Mouse (Mus musculus): ENCODE measurements around the gene Zfp36. TPM values are rescaled to one million over a fixed set of nuclear protein-coding genes. Genes with fewer than 3 reads are reported as not detected.

Gene Zfp36
- total and polyA plus RNA-seq, 3 experiments, result 0.50 to 2.8 TPM; not detected in 1

DNA sequence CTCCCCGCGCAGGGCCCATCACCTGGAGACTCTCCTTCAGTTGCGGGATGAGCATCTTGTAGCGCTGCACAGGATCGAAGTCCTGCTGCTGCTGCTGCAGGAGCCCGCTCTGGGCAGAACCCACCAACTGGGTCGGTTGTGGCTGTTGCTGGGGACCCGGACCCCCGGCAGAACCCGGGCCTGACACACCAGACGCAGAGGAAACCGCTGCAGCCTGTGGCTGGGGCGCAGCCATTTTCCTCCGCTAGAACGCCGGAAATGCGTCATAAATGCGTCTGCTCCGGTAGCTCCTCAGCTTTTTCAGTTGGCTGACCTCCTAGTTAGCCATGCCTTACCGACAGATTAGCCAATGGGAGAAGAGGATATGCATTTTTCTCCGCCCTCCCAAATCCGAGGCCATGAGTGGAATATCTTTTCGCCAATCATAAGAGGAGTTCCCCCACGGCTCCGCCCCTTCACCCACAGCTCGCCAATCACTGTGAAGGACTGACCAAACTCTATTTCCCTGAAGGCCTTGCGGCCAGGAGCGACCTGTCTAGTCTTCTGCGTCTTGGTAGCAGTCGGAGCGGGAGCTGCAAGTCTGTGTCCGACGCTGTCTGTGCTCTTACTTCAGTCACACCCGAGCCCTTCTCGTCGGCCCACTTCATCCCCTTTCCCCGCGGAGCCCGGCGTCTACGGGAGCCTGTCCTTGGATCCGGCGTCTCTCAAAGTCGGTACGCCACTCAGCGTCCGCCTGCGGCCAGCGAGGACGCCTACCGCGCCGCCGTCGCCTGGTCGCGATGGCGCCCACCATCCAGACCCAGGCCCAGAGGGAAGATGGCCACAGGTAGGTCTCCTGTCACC, 12.6 kb upstream of the Zfp36 start, which contains the start of the genes Med29 and Paf1:
Gene Med29 (minus strand): TSS at position 280 of the 843 bp plus-strand sequence.
Gene Paf1 (plus strand): TSS at position 523 of the 843 bp plus-strand sequence.
- Histone ChIP-seq H3K9ac (ENCODE audit: control insufficient read depth, low read depth, low read length, poor library complexity, severe bottlenecking) (peak within 1 kb of the TSS; percentile 87), H3K9me3 (replicated peaks; ENCODE audit: insufficient read depth, low read length) (no peaks in the 10 kb centered on the region), H3K4me1 (ENCODE audit: control insufficient read depth in 1 of 2, insufficient read depth in 2 of 2, low read length in 2 of 2) (peaks cover 0 to 4% of the 10 kb centered on the region in 2 experiments; a peak in 1 of 4 replicates), H3K4me3 (ENCODE audit: control insufficient read depth in 1 of 2, insufficient read depth in 1 of 2, low read depth in 2 of 2, low read length in 2 of 2) (peak within 1 kb of the TSS; percentile 88 to 92), H3K27me3 (ENCODE audit: control insufficient read depth in 1 of 2, insufficient read depth in 2 of 2, low read length in 2 of 2) (no peaks in the 10 kb centered on the region), H3K36me3 (ENCODE audit: control insufficient read depth in 1 of 2, insufficient read depth in 2 of 2, low read length in 2 of 2) (peaks cover 3 to 4% of the 10 kb centered on the region in 2 experiments; a peak in 2 of 4 replicates), H3K79me2 (ENCODE audit: control insufficient read depth, insufficient read depth, low read length, poor library complexity) (peaks cover 19% of the 10 kb centered on the region), H3K27ac (ENCODE audit: control insufficient read depth, low read depth, low read length) (peak within 1 kb of the TSS; percentile 64)
- TF ChIP-seq JUND (IDR thresholded peaks at IDR 0.05; ENCODE audit: low read depth, low read length), result no peak
- no peak for TF ChIP-seq MAFK (IDR thresholded peaks at IDR 0.05; ENCODE audit: borderline replicate concordance, low read depth, low read length)
- TF ChIP-seq POLR2AphosphoS5 (IDR thresholded peaks at IDR 0.05; ENCODE audit: borderline replicate concordance, low read depth, low read length), result no peak
- TF ChIP-seq EP300 (IDR thresholded peaks at IDR 0.05; ENCODE audit: low read depth in 1 of 2, low read length in 2 of 2), result no peak
- TF ChIP-seq ZKSCAN1 (IDR thresholded peaks at IDR 0.05; ENCODE audit: low read depth, low read length), result no peak
- TF ChIP-seq SIN3A (IDR thresholded peaks at IDR 0.05; ENCODE audit: low read length), result peak; percentile 67; the same call in 1 of the 2 replicates
- peak; percentile 75 for TF ChIP-seq CHD2 (IDR thresholded peaks at IDR 0.05; ENCODE audit: low read length)
- TF ChIP-seq HCFC1 (IDR thresholded peaks at IDR 0.05; ENCODE audit: low read depth, low read length), result peak; percentile 83
- peak; percentile 73; the same call in 1 of the 2 replicates for TF ChIP-seq POLR2AphosphoS2 (IDR thresholded peaks at IDR 0.05; ENCODE audit: low read length)
- no peak for TF ChIP-seq ZNF384 (IDR thresholded peaks at IDR 0.05; ENCODE audit: low read depth, low read length)
- TF ChIP-seq MYC (IDR thresholded peaks at IDR 0.05; ENCODE audit: low read depth, low read length), result no peak
- TF ChIP-seq KAT2A (conservative IDR thresholded peaks at IDR 0.05; ENCODE audit: low read depth, low read length), result peak; percentile 63
- TF ChIP-seq USF2 (IDR thresholded peaks at IDR 0.05; ENCODE audit: borderline replicate concordance in 1 of 2, insufficient read depth in 1 of 2, low read depth in 1 of 2, low read length in 2 of 2), result no peak
- TF ChIP-seq ZMIZ1 (IDR thresholded peaks at IDR 0.05; ENCODE audit: low read depth, low read length), result peak; percentile 90
- no peak for TF ChIP-seq ZC3H11A (IDR thresholded peaks at IDR 0.05; ENCODE audit: low read depth, low read length)
- peak; percentile 12; the same call in 1 of the 2 replicates for TF ChIP-seq MXI1 (IDR thresholded peaks at IDR 0.05; ENCODE audit: low read depth, low read length)
- TF ChIP-seq MAZ (IDR thresholded peaks at IDR 0.05; ENCODE audit: low read depth, low read length), result no peak
- no peak for TF ChIP-seq RAD21 (IDR thresholded peaks at IDR 0.05; ENCODE audit: low read depth, low read length)
- TF ChIP-seq NELFE (IDR thresholded peaks at IDR 0.05; ENCODE audit: low read depth, low read length), result peak; percentile 95
- TF ChIP-seq ELF1 (IDR thresholded peaks at IDR 0.05; ENCODE audit: low read depth, low read length), result peak; percentile 45; the same call in 1 of the 2 replicates
- 0 out of 2 replicates have a peak, but pooled peaks have one; percentile 14 for TF ChIP-seq NRF1 (IDR thresholded peaks at IDR 0.05; ENCODE audit: insufficient read depth, low read depth, low read length, poor library complexity, severe bottlenecking)
- TF ChIP-seq MAX (IDR thresholded peaks at IDR 0.05; ENCODE audit: low read length), result peak; percentile 25
- 0 out of 2 replicates have a peak, but pooled peaks have one; percentile 27 for TF ChIP-seq ETS1 (IDR thresholded peaks at IDR 0.05; ENCODE audit: low read depth, low read length)
- peak; percentile 93 for TF ChIP-seq TBP (IDR thresholded peaks at IDR 0.05; ENCODE audit: low read depth, low read length)
- peak; percentile 91 to 96 for TF ChIP-seq POLR2A (IDR thresholded peaks at IDR 0.05; ENCODE audit: control insufficient read depth in 1 of 2, insufficient read depth in 1 of 2, low read depth in 1 of 2, low read length in 2 of 2, poor library complexity in 1 of 2)
- DNase-seq (ENCODE audit: low read depth, low spot score), result peak; percentile 99
